Mouse (Mus musculus): ENCODE data around the gene Cdc5l. TPM values are rescaled to one million over a fixed set of nuclear protein-coding genes. Genes with fewer than 3 reads are reported as not detected.
"Not testable (repeated sequence)": the region's sequence is repeated elsewhere in the genome, so short reads cannot be mapped to it uniquely, and the experiment has no call there.

Cdc5l gene
- polyA plus RNA-seq, 1 experiment from 2014 or later: 49.5 TPM

DNA sequence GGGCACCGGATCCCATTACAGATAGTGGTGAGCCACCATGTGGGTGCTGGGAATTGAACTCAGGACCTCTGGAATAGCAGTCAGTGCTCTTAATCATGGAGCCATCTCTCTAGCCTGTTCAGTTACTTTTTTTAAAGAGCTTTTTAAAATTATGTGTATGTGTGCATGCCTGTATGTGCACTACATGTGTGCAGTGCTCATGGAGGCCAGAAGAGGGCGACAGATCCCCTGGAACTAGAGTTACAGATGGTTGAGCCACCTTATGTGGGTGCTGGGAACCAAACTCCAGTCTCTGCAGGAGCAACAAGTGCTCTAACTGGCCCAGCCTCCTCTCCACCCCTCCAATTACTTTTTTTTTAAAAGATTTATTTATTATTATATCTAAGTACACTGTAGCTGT, 33.2 kb upstream of the Cdc5l start:
- 67% methylated on average over 2 of the region's 2 CpGs for WGBS
- Histone ChIP-seq H3K9me3 (replicated peaks; ENCODE audit: control insufficient read depth, low read length) (peaks cover 2% of the 10 kb centered on the region; the same call in 1 of the 2 replicates), H3K4me3 (ENCODE audit: low read length) (no peak overlapping the region), H3K4me2 (ENCODE audit: low read depth, low read length) (no peak overlapping the region), H3K4me1 (ENCODE audit: control insufficient read depth, insufficient read depth, low read length) (no peaks in the 10 kb centered on the region), H3K9ac (ENCODE audit: low read length) (no peak overlapping the region), H3K36me3 (ENCODE audit: control insufficient read depth, insufficient read depth) (no peaks in the 10 kb centered on the region), H3K27me3 (ENCODE audit: control insufficient read depth, insufficient read depth, low read length) (no peaks in the 10 kb centered on the region), H3K27ac (ENCODE audit: low read length) (no peak overlapping the region)
- ATAC-seq (replicated peaks; ENCODE audit: extremely low read depth, insufficient read depth, low FRiP score): no peak

DNA sequence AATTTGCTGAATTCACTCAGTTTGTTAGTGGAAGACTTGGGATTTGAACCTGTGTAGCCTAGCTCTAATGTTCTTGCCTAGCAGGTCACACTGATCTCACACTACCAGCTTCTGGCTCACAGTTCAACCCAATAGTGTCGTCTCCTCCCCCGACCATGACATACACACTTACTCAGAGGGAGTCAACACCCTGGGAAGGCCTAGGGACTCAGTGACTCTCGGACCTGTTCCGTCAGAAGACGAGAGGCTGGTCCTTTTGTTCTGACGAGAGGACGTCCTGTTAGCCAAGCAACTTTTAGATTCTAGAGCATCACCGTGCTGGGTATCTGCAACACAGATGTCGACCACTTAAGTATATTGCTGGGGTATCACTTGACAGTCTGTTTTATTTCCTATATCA, 30.7 kb upstream of the Cdc5l start:
- H3K9me3 ChIP-seq (replicated peaks; ENCODE audit: control insufficient read depth, low read length): peaks cover 2% of the 10 kb centered on the region; the same call in 1 of the 2 replicates
- 74% methylated on average over 9 of the region's 9 CpGs for WGBS
- no peak overlapping the region for H3K4me3 ChIP-seq (ENCODE audit: low read length)
- H3K9ac ChIP-seq (ENCODE audit: low read length): no peak overlapping the region
- no peaks in the 10 kb centered on the region for H3K36me3 ChIP-seq (ENCODE audit: control insufficient read depth, insufficient read depth)
- H3K27ac ChIP-seq (ENCODE audit: low read length): no peak overlapping the region
- H3K4me1 ChIP-seq (ENCODE audit: control insufficient read depth, insufficient read depth, low read length): no peaks in the 10 kb centered on the region
- no peak for ATAC-seq (replicated peaks; ENCODE audit: extremely low read depth, insufficient read depth, low FRiP score)
- no peak overlapping the region for H3K4me2 ChIP-seq (ENCODE audit: low read depth, low read length)
- no peaks in the 10 kb centered on the region for H3K27me3 ChIP-seq (ENCODE audit: control insufficient read depth, insufficient read depth, low read length)

DNA sequence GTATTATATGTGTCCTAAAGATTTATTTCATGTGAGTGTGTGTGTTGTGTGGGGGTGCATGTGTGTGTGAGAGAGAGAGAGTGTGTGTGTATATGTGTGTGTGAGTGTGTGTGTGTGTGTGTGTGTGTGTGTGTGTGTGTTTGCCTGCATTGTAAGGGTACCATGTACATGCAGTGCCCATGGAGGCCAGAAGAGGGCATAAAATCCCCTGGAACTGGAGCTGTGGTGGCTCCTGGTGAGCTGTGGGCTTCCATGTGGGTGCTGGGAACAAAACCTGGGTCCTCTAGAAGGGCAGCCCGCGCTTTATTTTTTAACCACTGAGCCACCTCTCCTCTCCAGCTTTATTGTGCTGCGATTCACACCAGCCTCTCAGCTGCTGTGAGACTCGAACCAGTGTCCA, 29.0 kb upstream of the Cdc5l start:
- WGBS: 91% methylated on average over 4 of the region's 4 CpGs
- no peaks in the 10 kb centered on the region for H3K36me3 ChIP-seq (ENCODE audit: control insufficient read depth, insufficient read depth)

GRCm38 (mm10) chr17:45459062-45459461, 25.5 kb upstream of the Cdc5l start:
- no peaks in the 10 kb centered on the region for H3K36me3 ChIP-seq (ENCODE audit: control insufficient read depth, insufficient read depth)
- H3K4me1 ChIP-seq (ENCODE audit: control insufficient read depth, insufficient read depth, low read length): no peaks in the 10 kb centered on the region
- 82% methylated on average over 8 of the region's 8 CpGs for WGBS
- H3K4me3 ChIP-seq (ENCODE audit: low read length): no peak overlapping the region
- no peak overlapping the region for H3K9ac ChIP-seq (ENCODE audit: low read length)
- no peaks in the 10 kb centered on the region for H3K9me3 ChIP-seq (replicated peaks; ENCODE audit: control insufficient read depth, low read length)
- no peak overlapping the region for H3K4me2 ChIP-seq (ENCODE audit: low read depth, low read length)
- ATAC-seq (replicated peaks; ENCODE audit: extremely low read depth, insufficient read depth, low FRiP score): no peak
- H3K27ac ChIP-seq (ENCODE audit: low read length): no peak overlapping the region
- H3K27me3 ChIP-seq (ENCODE audit: control insufficient read depth, insufficient read depth, low read length): no peaks in the 10 kb centered on the region

More for the DNA sequence above, 29.0 kb upstream of the Cdc5l start:
- Histone ChIP-seq H3K4me2 (ENCODE audit: low read depth, low read length) (no peak overlapping the region), H3K27ac (ENCODE audit: low read length) (no peak overlapping the region), H3K27me3 (ENCODE audit: control insufficient read depth, insufficient read depth, low read length) (no peaks in the 10 kb centered on the region), H3K4me1 (ENCODE audit: control insufficient read depth, insufficient read depth, low read length) (no peaks in the 10 kb centered on the region), H3K4me3 (ENCODE audit: low read length) (no peak overlapping the region), H3K9ac (ENCODE audit: low read length) (no peak overlapping the region), H3K9me3 (replicated peaks; ENCODE audit: control insufficient read depth, low read length) (no peaks in the 10 kb centered on the region; the same call in 1 of the 2 replicates)
- no peak for ATAC-seq (replicated peaks; ENCODE audit: extremely low read depth, insufficient read depth, low FRiP score)

DNA sequence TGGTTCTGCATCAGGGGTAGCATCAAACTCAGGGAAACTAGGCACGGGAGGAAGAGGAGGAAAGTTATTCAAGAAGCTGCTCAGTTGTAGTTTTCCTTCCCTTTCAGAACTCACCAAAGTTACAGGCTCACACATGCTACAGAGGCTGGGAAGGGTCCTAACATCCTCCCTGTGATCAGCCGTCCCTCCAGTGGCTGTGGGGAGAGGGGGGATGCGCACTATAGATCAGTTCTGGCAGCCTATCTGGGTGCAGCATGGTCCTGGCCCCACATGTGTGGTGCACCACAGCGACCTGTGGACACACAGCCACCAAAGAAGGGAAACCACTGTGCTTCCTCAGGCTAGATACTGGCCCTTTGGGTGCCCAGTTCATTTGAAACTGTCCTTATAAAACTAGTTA, 25.0 kb upstream of the Cdc5l start:
- Histone ChIP-seq H3K9me3 (replicated peaks; ENCODE audit: control insufficient read depth, low read length) (no peaks in the 10 kb centered on the region), H3K27ac (ENCODE audit: low read length) (no peak overlapping the region), H3K27me3 (ENCODE audit: control insufficient read depth, insufficient read depth, low read length) (no peaks in the 10 kb centered on the region), H3K4me3 (ENCODE audit: low read length) (no peak overlapping the region), H3K36me3 (ENCODE audit: control insufficient read depth, insufficient read depth) (no peaks in the 10 kb centered on the region), H3K4me1 (ENCODE audit: control insufficient read depth, insufficient read depth, low read length) (no peaks in the 10 kb centered on the region), H3K9ac (ENCODE audit: low read length) (no peak overlapping the region), H3K4me2 (ENCODE audit: low read depth, low read length) (no peak overlapping the region)
- ATAC-seq (replicated peaks; ENCODE audit: extremely low read depth, insufficient read depth, low FRiP score): no peak
- 76% methylated on average over 4 of the region's 4 CpGs for WGBS

- Histone ChIP-seq H3K9me3 (replicated peaks; ENCODE audit: control insufficient read depth, low read length) (no peaks in the 10 kb centered on the region), H3K4me1 (ENCODE audit: control insufficient read depth, insufficient read depth, low read length) (no peaks in the 10 kb centered on the region), H3K9ac (ENCODE audit: low read length) (no peak overlapping the region), H3K27me3 (ENCODE audit: control insufficient read depth, insufficient read depth, low read length) (no peaks in the 10 kb centered on the region), H3K36me3 (ENCODE audit: control insufficient read depth, insufficient read depth) (no peaks in the 10 kb centered on the region), H3K4me3 (ENCODE audit: low read length) (no peak overlapping the region), H3K27ac (ENCODE audit: low read length) (no peak overlapping the region), H3K4me2 (ENCODE audit: low read depth, low read length) (no peak overlapping the region)
- 89% methylated on average over 5 of the region's 5 CpGs for WGBS
- ATAC-seq (replicated peaks; ENCODE audit: extremely low read depth, insufficient read depth, low FRiP score): no peak
Measured at GRCm38 (mm10) chr17:45457487-45457886, 23.9 kb upstream of the Cdc5l start.

DNA sequence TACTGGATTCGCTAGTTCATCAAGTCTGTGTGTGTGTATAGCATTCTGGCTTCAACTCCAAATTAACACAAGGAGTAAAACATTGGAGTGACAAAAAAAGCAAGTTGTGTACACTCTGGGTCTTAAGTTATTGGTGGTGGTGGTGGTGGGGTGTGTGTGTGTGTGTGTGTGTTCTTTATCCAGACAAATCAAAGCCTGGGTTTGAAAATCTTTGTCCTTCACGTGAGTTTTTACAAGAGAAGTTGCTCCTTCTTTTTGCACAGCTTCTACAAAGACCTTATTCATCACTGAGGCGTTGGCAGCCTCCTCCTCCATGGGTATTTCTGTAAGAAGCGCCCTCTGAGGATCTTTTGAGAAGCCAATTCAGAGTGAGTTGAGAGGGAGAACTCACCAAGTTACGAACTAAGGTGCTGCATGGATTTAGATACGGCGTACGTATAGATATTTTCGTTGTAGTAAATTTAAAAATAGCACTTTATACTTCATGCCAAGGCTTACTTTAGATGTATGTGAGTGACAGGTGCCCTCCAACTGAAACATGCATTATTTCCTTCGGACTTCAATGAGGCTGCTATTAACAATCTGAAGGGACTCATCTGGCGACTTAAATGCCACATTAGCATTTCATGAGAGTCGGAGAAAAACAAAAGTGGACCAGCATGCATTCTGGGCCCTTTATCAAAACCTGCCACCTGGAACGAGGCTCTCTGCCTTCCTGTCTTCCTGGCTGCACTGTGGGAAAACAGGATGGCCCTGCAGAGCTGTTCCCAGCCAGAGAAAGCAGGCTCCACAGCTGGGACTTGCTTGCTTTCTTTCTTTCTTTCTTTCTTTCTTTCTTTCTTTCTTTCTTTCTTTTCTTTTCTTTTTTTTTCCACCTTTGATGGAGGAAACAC, 23.0 kb upstream of the Cdc5l start:
- WGBS: 55% methylated on average over 13 of the region's 13 CpGs
- Histone ChIP-seq H3K9ac (ENCODE audit: low read length) (no peak overlapping the region), H3K4me1 (ENCODE audit: control insufficient read depth, insufficient read depth, low read length) (no peaks in the 10 kb centered on the region), H3K4me2 (ENCODE audit: low read depth, low read length) (no peak overlapping the region), H3K27ac (ENCODE audit: low read length) (no peak overlapping the region), H3K9me3 (replicated peaks; ENCODE audit: control insufficient read depth, low read length) (no peaks in the 10 kb centered on the region), H3K4me3 (ENCODE audit: low read length) (no peak overlapping the region), H3K36me3 (ENCODE audit: control insufficient read depth, insufficient read depth) (no peaks in the 10 kb centered on the region), H3K27me3 (ENCODE audit: control insufficient read depth, insufficient read depth, low read length) (no peaks in the 10 kb centered on the region)
- ATAC-seq (replicated peaks; ENCODE audit: extremely low read depth, insufficient read depth, low FRiP score): no peak

- WGBS: 79% methylated on average over 8 of the region's 9 CpGs
- H3K4me2 ChIP-seq (ENCODE audit: low read depth, low read length); H3K36me3 ChIP-seq (ENCODE audit: control insufficient read depth, insufficient read depth); H3K27ac ChIP-seq (ENCODE audit: low read length); ATAC-seq (replicated peaks; ENCODE audit: extremely low read depth, insufficient read depth, low FRiP score); H3K9ac ChIP-seq (ENCODE audit: low read length); H3K27me3 ChIP-seq (ENCODE audit: control insufficient read depth, insufficient read depth, low read length); H3K9me3 ChIP-seq (replicated peaks; ENCODE audit: control insufficient read depth, low read length); H3K4me1 ChIP-seq (ENCODE audit: control insufficient read depth, insufficient read depth, low read length); H3K4me3 ChIP-seq (ENCODE audit: low read length): not testable (repeated sequence)
Measured at GRCm38 (mm10) chr17:45455783-45456182, 22.2 kb upstream of the Cdc5l start.

GRCm38 (mm10) chr17:45454794-45455193, 21.3 kb upstream of the Cdc5l start:
- no peak overlapping the region for H3K4me3 ChIP-seq (ENCODE audit: low read length)
- no peaks in the 10 kb centered on the region for H3K27me3 ChIP-seq (ENCODE audit: control insufficient read depth, insufficient read depth, low read length)
- no peaks in the 10 kb centered on the region for H3K36me3 ChIP-seq (ENCODE audit: control insufficient read depth, insufficient read depth)
- H3K4me1 ChIP-seq (ENCODE audit: control insufficient read depth, insufficient read depth, low read length): no peaks in the 10 kb centered on the region
- no peak overlapping the region for H3K27ac ChIP-seq (ENCODE audit: low read length)
- H3K9ac ChIP-seq (ENCODE audit: low read length): no peak overlapping the region
- no peak for ATAC-seq (replicated peaks; ENCODE audit: extremely low read depth, insufficient read depth, low FRiP score)
- H3K9me3 ChIP-seq (replicated peaks; ENCODE audit: control insufficient read depth, low read length): no peaks in the 10 kb centered on the region
- 81% methylated on average over 2 of the region's 2 CpGs for WGBS
- no peak overlapping the region for H3K4me2 ChIP-seq (ENCODE audit: low read depth, low read length)

Measured in heart, embryonic 16.5 days (tissue).